Mouse (Mus musculus): Measurements from ENCODE around the gene 4930415O20Rik. TPM values are rescaled to one million over a fixed set of nuclear protein-coding genes. Genes with fewer than 3 reads are reported as not detected.

Gene 4930415O20Rik
- polyA plus RNA-seq (2012; rRNA removed; ENCODE audit: low replicate concordance): 0.36 TPM in 1 of 2 replicates, not detected in the other

DNA sequence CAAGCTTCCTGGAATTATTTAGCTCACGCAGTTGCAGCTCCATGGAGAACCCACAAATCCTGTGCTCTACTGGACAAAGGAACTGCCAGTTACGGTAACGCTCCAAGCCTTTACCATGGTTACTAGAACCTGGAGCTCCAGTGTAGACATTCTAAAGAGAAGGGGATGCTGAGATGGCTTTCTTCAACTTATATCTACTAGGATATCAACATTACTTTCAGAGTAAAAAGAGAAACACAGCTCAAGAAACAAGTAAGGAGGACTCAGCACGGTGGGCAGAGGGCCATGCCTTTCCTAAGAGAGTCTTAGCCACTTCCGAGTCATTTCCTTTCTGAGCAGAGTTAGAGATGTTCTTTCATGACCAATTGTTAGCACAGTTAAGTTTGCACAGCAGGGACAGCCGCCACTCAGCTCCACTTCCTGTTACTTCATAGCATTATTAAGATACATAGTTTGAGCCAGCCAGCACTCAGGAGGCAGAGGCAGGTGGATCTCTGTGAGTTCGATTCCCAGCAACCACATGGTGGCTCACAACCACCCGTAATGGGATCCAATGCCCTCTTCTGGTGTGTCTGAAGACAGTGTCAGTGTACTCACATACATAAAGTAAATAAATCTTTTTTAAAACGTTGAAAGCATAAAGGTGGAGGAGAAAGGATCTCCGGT lies at the start of gene 4930415O20Rik, which contains the start of gene Ccnt1:
Gene 4930415O20Rik, plus strand, starts transcription at position 132 of the 666 bp plus-strand sequence.
Gene Ccnt1, minus strand, starts transcription at position 51 of the 666 bp plus-strand sequence.

DNA sequence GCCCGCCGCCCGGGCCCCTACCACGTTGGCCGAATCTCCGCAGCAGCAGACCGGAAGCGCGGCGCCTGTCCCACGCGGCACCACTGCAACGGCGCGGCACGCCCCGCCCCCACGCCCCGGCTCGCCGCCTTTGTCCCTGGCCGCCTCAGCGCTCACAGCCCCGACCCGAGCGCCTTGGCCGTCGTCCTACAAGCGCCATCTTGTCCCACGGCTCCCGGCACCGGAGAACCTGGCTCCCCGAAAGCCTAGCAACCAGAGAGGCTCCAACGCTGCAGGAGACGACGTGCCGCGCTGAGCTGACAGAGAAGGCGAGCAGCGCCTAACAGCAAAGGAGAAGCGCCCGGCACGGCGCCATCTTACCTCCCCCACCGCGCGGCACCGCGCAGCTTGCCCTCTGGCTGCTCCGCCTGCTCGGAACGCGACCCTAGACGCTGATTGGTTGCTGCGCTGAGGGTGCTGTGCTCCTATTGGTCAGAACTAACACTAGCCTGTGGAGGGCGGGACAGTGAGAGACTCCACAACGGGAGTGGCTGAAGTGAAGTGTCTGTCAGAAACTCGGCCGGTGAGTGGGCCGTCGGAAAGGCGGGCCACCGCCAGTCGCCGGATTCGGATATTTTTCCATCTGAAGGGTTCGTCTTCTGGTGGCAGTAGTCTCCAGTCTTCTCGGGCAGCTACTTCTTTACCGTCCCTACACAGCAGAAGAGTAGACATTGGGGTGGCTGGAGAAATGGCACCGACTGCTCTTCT lies 36.8 kb upstream of the 4930415O20Rik start, which contains the start of gene Kansl2:
Gene Kansl2, minus strand, starts transcription at position 384 of the 747 bp plus-strand sequence.

GRCm38 (mm10) chr15:98609331-98610130 lies 38.7 kb downstream of the 4930415O20Rik start, which contains the start of gene Adcy6:
Gene Adcy6 (minus strand): TSS chr15:98610076.

GRCm38 (mm10) chr15:98630540-98630939 lies 59.7 kb downstream of the 4930415O20Rik start, which contains the start of gene Cacnb3:
Gene Cacnb3 (plus strand): TSS chr15:98630840.

Other genes with a start within 250 kb of the 4930415O20Rik start
- gene Olfr284, start 230.0 kb upstream of the 4930415O20Rik start, polyA plus RNA-seq (2012; rRNA removed; ENCODE audit: low replicate concordance): not detected in 2 replicates
- not detected in 2 replicates for gene Olfr283, start 190.1 kb upstream of the 4930415O20Rik start, polyA plus RNA-seq (2012; rRNA removed; ENCODE audit: low replicate concordance)
- gene Olfr282, start 139.8 kb upstream of the 4930415O20Rik start, polyA plus RNA-seq (2012; rRNA removed; ENCODE audit: low replicate concordance): not detected in 2 replicates
- gene Olfr281, start 118.4 kb upstream of the 4930415O20Rik start, polyA plus RNA-seq (2012; rRNA removed; ENCODE audit: low replicate concordance): not detected in 2 replicates
- not detected in 2 replicates for gene OR5BS1P, start 101.1 kb upstream of the 4930415O20Rik start, polyA plus RNA-seq (2012; rRNA removed; ENCODE audit: low replicate concordance)
- gene Lalba, start 88.3 kb upstream of the 4930415O20Rik start, polyA plus RNA-seq (2012; rRNA removed; ENCODE audit: low replicate concordance): 2.3 and 13.5 TPM in 2 replicates
- not detected in 2 replicates for gene Olfr279, start 78.6 kb upstream of the 4930415O20Rik start, polyA plus RNA-seq (2012; rRNA removed; ENCODE audit: low replicate concordance)
- gene Kansl2, start 36.7 kb upstream of the 4930415O20Rik start, polyA plus RNA-seq (2012; rRNA removed; ENCODE audit: low replicate concordance): 30.3 and 43.2 TPM in 2 replicates
- gene Ccnt1, start 81 bp upstream of the 4930415O20Rik start, polyA plus RNA-seq (2012; rRNA removed; ENCODE audit: low replicate concordance): 8.2 and 16.5 TPM in 2 replicates
- 96.7 and 104 TPM in 2 replicates for gene Adcy6, start 39.1 kb downstream of the 4930415O20Rik start, polyA plus RNA-seq (2012; rRNA removed; ENCODE audit: low replicate concordance)
- 69.4 and 133 TPM in 2 replicates for gene Cacnb3, start 59.8 kb downstream of the 4930415O20Rik start, polyA plus RNA-seq (2012; rRNA removed; ENCODE audit: low replicate concordance)
- gene Ddx23, start 91.9 kb downstream of the 4930415O20Rik start, polyA plus RNA-seq (2012; rRNA removed; ENCODE audit: low replicate concordance): 27.5 and 29.8 TPM in 2 replicates
- 3.1 and 5.1 TPM in 2 replicates for gene Rnd1, start 106.5 kb downstream of the 4930415O20Rik start, polyA plus RNA-seq (2012; rRNA removed; ENCODE audit: low replicate concordance)
- 0.23 TPM in 1 of 2 replicates, not detected in the other for gene Ccdc65, start 137.2 kb downstream of the 4930415O20Rik start, polyA plus RNA-seq (2012; rRNA removed; ENCODE audit: low replicate concordance)
- 14.2 and 16.9 TPM in 2 replicates for gene Fkbp11, start 157.2 kb downstream of the 4930415O20Rik start, polyA plus RNA-seq (2012; rRNA removed; ENCODE audit: low replicate concordance)
- gene Arf3, start 192.2 kb downstream of the 4930415O20Rik start, polyA plus RNA-seq (2012; rRNA removed; ENCODE audit: low replicate concordance): 90.1 and 107 TPM in 2 replicates
- 5.9 and 9.5 TPM in 2 replicates for gene Wnt10b, start 207.1 kb downstream of the 4930415O20Rik start, polyA plus RNA-seq (2012; rRNA removed; ENCODE audit: low replicate concordance)
- gene Wnt1, start 218.9 kb downstream of the 4930415O20Rik start, polyA plus RNA-seq (2012; rRNA removed; ENCODE audit: low replicate concordance): 0.68 and 1.3 TPM in 2 replicates
- 0.82 and 1.4 TPM in 2 replicates for gene Ddn, start 238.5 kb downstream of the 4930415O20Rik start, polyA plus RNA-seq (2012; rRNA removed; ENCODE audit: low replicate concordance)